Mouse (Mus musculus) embryonic fibroblast, embryonic 13.5 days (primary cell): ENCODE results near the gene Kalrn.

Experiments
- CTCF ChIP-seq: IDR thresholded peaks from 2 replicates; pipeline ENCODE4 v1.5.1; 2011; ENCODE audit warnings: mild to moderate bottlenecking, control low read depth, low read length, moderate library complexity, borderline replicate concordance; ENCODE audit not compliant: insufficient read depth
- POLR2A ChIP-seq: IDR thresholded peaks from 2 replicates; pipeline ENCODE4 v1.6.1; 2011; ENCODE audit warnings: low read depth, mild to moderate bottlenecking, control low read depth, low read length, moderate library complexity

GRCm38 (mm10) chr16:33923758-33924157, 649.6 kb downstream of the Kalrn start:
- no peak for TF ChIP-seq CTCF
- no peak for TF ChIP-seq POLR2A
